In genomic region chr1:92910925-92911720, GRCm38 (mm10) we compare ENCODE assay signal across 8 mouse cellular contexts. TPM values are rescaled to one million over a fixed set of nuclear protein-coding genes. Genes with fewer than 3 reads are reported as not detected.
DNase-seq lines count a peak whose midpoint lies in the region; ATAC-seq and TF ChIP-seq lines count a peak whose summit lies in the region.

No protein-coding gene starts in this region.

- ATAC-seq in forebrain, embryonic 16.5 days: peak; percentile 45
- ATAC-seq in hindbrain, embryonic 11.5 days (ENCODE audit: low FRiP score): peak; percentile 30

- H3K36me3 ChIP-seq in forebrain, embryonic 16.5 days (ENCODE audit: control insufficient read depth, insufficient read depth): peaks cover 9% of the 10 kb centered on the region
- H3K36me3 ChIP-seq in hindbrain, embryonic 11.5 days (ENCODE audit: control insufficient read depth, insufficient read depth, low read length): 0 out of 2 replicates have a peak, but pooled peaks cover 3% of the 10 kb centered on the region

- H3K4me2 ChIP-seq in forebrain, embryonic 16.5 days (ENCODE audit: low read length): peak overlapping the region; percentile 73
- H3K4me2 ChIP-seq in hindbrain, embryonic 11.5 days (replicated peaks; ENCODE audit: low read depth, low read length): peak overlapping the region; percentile 96

- H3K27me3 ChIP-seq in forebrain, embryonic 16.5 days (replicated peaks; ENCODE audit: control insufficient read depth, insufficient read depth, low read length): no peaks in the 10 kb centered on the region
- H3K27me3 ChIP-seq in hindbrain, embryonic 11.5 days (ENCODE audit: control insufficient read depth, insufficient read depth, low read length): peaks cover 5% of the 10 kb centered on the region; the same call in 1 of the 2 replicates

- DNase-seq in ES-CJ7 (ENCODE audit: low read depth, low spot score): peak; percentile 22
- DNase-seq in brain, embryonic 14.5 days (ENCODE audit: low read depth): peak; percentile 76
- DNase-seq in hindbrain, embryonic 11.5 days (ENCODE audit: low spot score): peak; percentile 72
- peak; percentile 67 to 68 for DNase-seq in layer of hippocampus, postnatal 36 days
- DNase-seq in lung, postnatal 36 days: peak; percentile 36
- peak; percentile 77 for DNase-seq in right cerebral cortex, postnatal 14 days
- peak; percentile 48 for DNase-seq in yolk sac, embryonic 10.5 days (ENCODE audit: low spot score)

- no peak for TF ChIP-seq POLR2A in brain, embryonic 14.5 days (IDR thresholded peaks at IDR 0.05; ENCODE audit: borderline replicate concordance, extremely low read depth, insufficient read depth, insufficient read length, poor library complexity, severe bottlenecking)

- no peak for TF ChIP-seq CTCF in brain, embryonic 14.5 days (IDR thresholded peaks at IDR 0.05; ENCODE audit: borderline replicate concordance, extremely low read depth, insufficient read depth, insufficient read length)

- H3K9me3 ChIP-seq in forebrain, embryonic 16.5 days (ENCODE audit: control insufficient read depth, low read length): no peaks in the 10 kb centered on the region
- H3K9me3 ChIP-seq in hindbrain, embryonic 11.5 days (ENCODE audit: control insufficient read depth, low read length): no peaks in the 10 kb centered on the region

- H3K4me1 ChIP-seq in forebrain, embryonic 16.5 days (replicated peaks; ENCODE audit: control insufficient read depth, insufficient read depth, low read length): peaks cover 34% of the 10 kb centered on the region
- H3K4me1 ChIP-seq in hindbrain, embryonic 11.5 days (replicated peaks; ENCODE audit: control insufficient read depth, insufficient read depth, low read length): peaks cover 10% of the 10 kb centered on the region

- H3K9ac ChIP-seq in forebrain, embryonic 16.5 days (replicated peaks; ENCODE audit: low read depth, low read length): peak overlapping the region; percentile 94
- H3K9ac ChIP-seq in hindbrain, embryonic 11.5 days (ENCODE audit: low read depth, low read length): peak overlapping the region; percentile 90

- under 1% methylated on average over 58 of the region's 85 CpGs for WGBS in forebrain, embryonic 16.5 days
- WGBS in hindbrain, embryonic 11.5 days: 1% methylated on average over 59 of the region's 85 CpGs

- peak overlapping the region; percentile 80 for H3K4me3 ChIP-seq in forebrain, embryonic 16.5 days (replicated peaks; ENCODE audit: low read length)
- peak overlapping the region; percentile 86 for H3K4me3 ChIP-seq in hindbrain, embryonic 11.5 days (ENCODE audit: low read depth, low read length)

- H3K27ac ChIP-seq in forebrain, embryonic 16.5 days (ENCODE audit: low read length): peak overlapping the region; percentile 91
- peak overlapping the region; percentile 88 for H3K27ac ChIP-seq in hindbrain, embryonic 11.5 days (ENCODE audit: low read depth, low read length)

RNA-seq across cellular contexts. Expression of gene Rnpepl1, which starts 0.5 kb away (rescaled TPM):
- 49.0 and 55.7 TPM in 2 replicates for polyA plus RNA-seq in brain, embryonic 14.5 days (2012; rRNA removed)
- polyA plus RNA-seq in forebrain, embryonic 16.5 days (2015; fragmentation: Nextera tagmentation; extraction: Ambion mirVana): 28.5 and 31.0 TPM in 2 replicates
- polyA plus RNA-seq in hindbrain, embryonic 11.5 days (2014; fragmentation: Nextera tagmentation; extraction: Ambion mirVana): 14.3 and 15.6 TPM in 2 replicates
- total RNA-seq in layer of hippocampus, postnatal 36 days (2021): 10 to 100 TPM; 37.2 to 44.5 TPM

RNA-seq across cellular contexts. Expression of gene Dusp28, which starts 4.3 kb away (rescaled TPM):
- 18.6 and 23.1 TPM in 2 replicates for polyA plus RNA-seq in brain, embryonic 14.5 days (2012; rRNA removed)
- polyA plus RNA-seq in forebrain, embryonic 16.5 days (2015; fragmentation: Nextera tagmentation; extraction: Ambion mirVana): 11.3 and 13.2 TPM in 2 replicates
- polyA plus RNA-seq in hindbrain, embryonic 11.5 days (2014; fragmentation: Nextera tagmentation; extraction: Ambion mirVana): 7.8 and 8.5 TPM in 2 replicates
- total RNA-seq in layer of hippocampus, postnatal 36 days (2021): 10 to 100 TPM; 11.4 to 12.3 TPM

RNA-seq across cellular contexts. Expression of gene Ankmy1, which starts 8.4 kb away (rescaled TPM):
- polyA plus RNA-seq in brain, embryonic 14.5 days (2012; rRNA removed): 0.20 and 0.41 TPM in 2 replicates
- polyA plus RNA-seq in forebrain, embryonic 16.5 days (2015; fragmentation: Nextera tagmentation; extraction: Ambion mirVana): 0.71 and 1.1 TPM in 2 replicates
- polyA plus RNA-seq in hindbrain, embryonic 11.5 days (2014; fragmentation: Nextera tagmentation; extraction: Ambion mirVana): 0.35 and 0.80 TPM in 2 replicates
- under 1 TPM in 1 of 2 experiments, not detected in 1; 0.15 TPM for total RNA-seq in layer of hippocampus, postnatal 36 days (2021)

RNA-seq across cellular contexts. Expression of gene Capn10, which starts 23.1 kb away (rescaled TPM):
- polyA plus RNA-seq in brain, embryonic 14.5 days (2012; rRNA removed): 64.1 and 73.4 TPM in 2 replicates
- polyA plus RNA-seq in forebrain, embryonic 16.5 days (2015; fragmentation: Nextera tagmentation; extraction: Ambion mirVana): 64.4 and 65.5 TPM in 2 replicates
- 32.3 and 40.9 TPM in 2 replicates for polyA plus RNA-seq in hindbrain, embryonic 11.5 days (2014; fragmentation: Nextera tagmentation; extraction: Ambion mirVana)
- total RNA-seq in layer of hippocampus, postnatal 36 days (2021): 10 to 100 TPM; 42.2 to 45.8 TPM

RNA-seq across cellular contexts. Expression of gene Gpr35, which starts 39.5 kb away (rescaled TPM):
- 0.37 and 0.64 TPM in 2 replicates for polyA plus RNA-seq in brain, embryonic 14.5 days (2012; rRNA removed)
- 0.35 and 0.75 TPM in 2 replicates for polyA plus RNA-seq in forebrain, embryonic 16.5 days (2015; fragmentation: Nextera tagmentation; extraction: Ambion mirVana)
- 0.43 TPM in 1 of 2 replicates, not detected in the other for polyA plus RNA-seq in hindbrain, embryonic 11.5 days (2014; fragmentation: Nextera tagmentation; extraction: Ambion mirVana)
- total RNA-seq in layer of hippocampus, postnatal 36 days (2021): under 1 TPM; 0.25 to 0.51 TPM

Comparison
In these comparisons a context has a peak if more than half of its experiments do, and no peak if none do; other contexts are left out.
1. Peak in every context shown above with its lines: DNase-seq, ATAC-seq, H3K4me3 ChIP-seq and H3K27ac ChIP-seq.
2. DNase-seq: peak in every context shown above with its lines; median percentile 77 in right cerebral cortex, postnatal 14 days; 76 in brain, embryonic 14.5 days; 72 in hindbrain, embryonic 11.5 days; 68 in layer of hippocampus, postnatal 36 days; 48 in yolk sac, embryonic 10.5 days; 36 in lung, postnatal 36 days; 22 in ES-CJ7.